Mouse (Mus musculus) adrenal gland, postnatal 14 days (tissue): ENCODE data around the gene Pappa2. TPM values are rescaled to one million over a fixed set of nuclear protein-coding genes. Genes with fewer than 3 reads are reported as not detected.

Experiments
- DNase-seq: peaks from one replicate; pipeline ENCODE4 v3.0.0; 2021; ENCODE audit warnings: mixed read lengths
- total RNA-seq: library from RNA; stranded (reverse); gene quantifications from 2 replicates; pipeline ENCODE4 v1.2.3, GENCODE M21; 2021

Gene Pappa2
- total RNA-seq, 1 experiment from 2014 or later, result 0.59 TPM

DNA sequence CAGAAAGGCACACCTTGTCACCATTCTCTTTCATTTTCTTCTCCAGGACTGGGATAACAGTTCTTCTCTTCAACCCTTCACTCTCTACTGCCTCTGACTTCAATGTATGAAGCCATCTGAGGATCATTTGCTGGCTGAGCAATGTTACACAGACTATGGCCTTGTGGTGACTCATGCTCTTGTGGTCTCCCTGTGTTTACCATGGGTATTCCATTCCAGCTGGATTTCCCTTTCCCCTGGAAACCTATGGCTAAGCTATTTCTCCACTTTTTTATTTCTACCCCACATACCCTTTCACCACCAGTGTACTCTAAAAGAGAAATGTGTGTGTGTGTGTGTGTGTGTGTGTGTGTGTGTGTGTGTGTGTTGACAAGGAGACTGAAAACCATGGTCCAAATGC is 83.0 kb downstream of the Pappa2 start:
- DNase-seq, result no peak

DNA sequence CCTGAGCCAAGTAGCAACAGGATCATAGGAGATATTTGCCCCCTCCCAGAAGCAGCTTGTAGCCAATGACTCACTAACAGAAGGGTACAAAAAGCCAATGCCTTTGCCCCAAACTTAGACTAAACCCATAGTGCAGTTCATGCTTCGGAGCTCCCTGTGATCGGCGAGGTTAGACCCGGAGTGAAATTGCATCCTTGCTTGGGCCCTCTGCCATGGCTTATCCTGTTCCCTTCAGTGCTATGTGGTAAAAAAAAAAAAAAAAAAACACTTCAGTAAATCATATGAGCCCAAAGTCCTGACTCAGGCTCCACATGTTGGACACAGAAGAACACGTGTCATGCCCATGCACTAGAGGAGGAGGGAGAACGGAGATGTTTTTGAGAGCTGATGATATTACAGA is 85.8 kb downstream of the Pappa2 start:
- DNase-seq, result no peak

GRCm38 (mm10) chr1:158875487-158875886 is 104.8 kb downstream of the Pappa2 start:
- DNase-seq, result no peak

DNA sequence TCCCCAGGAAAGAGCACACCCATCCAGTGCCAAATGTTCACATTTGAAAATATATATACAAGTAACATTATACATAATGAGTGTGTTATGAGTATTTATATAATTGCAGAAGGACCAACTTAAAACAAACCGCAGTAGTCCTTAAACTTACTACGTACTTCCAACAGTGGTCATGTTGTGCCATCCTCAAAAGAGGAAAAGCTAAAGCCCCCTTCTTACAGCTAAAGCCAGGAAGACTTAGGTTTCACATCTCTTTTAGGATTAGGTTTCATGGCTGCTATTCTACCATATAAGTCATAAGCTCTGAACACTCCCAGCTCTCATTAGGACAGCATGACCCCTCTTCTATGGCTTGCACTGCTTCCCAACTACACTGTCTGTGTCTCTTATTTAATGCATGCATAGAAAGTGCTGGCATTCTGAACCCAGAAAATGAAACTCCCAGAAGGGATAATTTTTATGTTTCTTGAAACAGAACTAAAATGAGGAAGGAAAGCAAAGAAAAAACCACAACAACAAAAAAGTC is 105.7 kb downstream of the Pappa2 start:
- no peak for DNase-seq

DNA sequence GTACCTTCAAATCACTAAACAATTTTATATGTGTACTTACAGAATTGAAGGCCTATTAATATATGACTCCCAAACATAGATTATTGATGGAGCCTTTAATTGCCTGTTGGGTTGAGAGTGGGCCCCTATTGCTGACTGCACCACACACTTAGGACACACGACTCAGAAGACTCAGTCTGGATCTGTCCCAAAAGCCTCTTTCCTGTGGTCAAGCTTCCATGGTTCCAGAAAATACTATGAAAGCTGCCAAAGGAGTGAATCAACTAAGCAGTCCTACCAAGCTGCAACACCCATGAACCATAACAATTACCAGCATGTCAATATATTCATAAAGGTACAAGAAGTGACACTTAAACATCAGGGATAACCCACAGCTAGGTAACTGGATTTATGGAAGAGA is 106.7 kb downstream of the Pappa2 start:
- no peak for DNase-seq

GRCm38 (mm10) chr1:158871401-158871800 is 108.9 kb downstream of the Pappa2 start:
- DNase-seq, result no peak

- DNase-seq, result no peak
These were observed 120.1 kb downstream of the Pappa2 start for GRCm38 (mm10) chr1:158860190-158860589.

GRCm38 (mm10) chr1:158853936-158854882 is 126.1 kb downstream of the Pappa2 start:
- DNase-seq, result no peak

DNA sequence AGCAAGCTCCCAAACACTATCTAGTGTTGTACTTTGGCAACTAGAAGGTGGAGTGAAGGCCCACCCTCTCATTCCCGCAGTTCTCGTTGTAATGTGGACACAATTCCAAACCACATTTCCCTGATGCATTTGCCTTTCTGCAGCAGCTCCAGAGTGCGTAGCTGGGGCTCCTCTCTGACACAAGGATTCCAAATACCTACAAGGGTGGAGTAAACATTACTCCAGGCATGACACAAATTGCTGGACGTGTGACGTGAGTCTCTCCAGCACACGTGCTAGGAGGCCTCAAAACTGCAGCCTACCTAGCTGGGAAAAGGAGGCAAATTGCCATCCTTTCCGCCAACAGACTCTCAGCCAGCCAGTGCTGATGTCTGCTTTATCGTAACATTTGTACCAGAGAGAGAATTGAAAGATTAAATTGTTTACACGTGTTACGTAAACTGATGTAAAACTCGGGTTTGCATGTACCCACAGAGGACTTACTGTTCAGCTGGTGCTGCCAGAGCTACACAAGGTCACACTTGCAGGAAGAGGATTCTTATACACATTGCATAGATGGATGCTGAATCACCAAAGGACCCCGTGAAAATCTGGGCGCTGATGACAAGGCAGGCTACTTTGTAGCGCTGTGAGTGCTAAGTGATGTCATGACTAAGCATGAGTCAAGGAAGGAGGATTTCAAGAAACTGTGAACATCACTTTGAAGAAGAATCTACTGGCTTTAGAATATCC is 127.3 kb downstream of the Pappa2 start:
- DNase-seq, result no peak

DNA sequence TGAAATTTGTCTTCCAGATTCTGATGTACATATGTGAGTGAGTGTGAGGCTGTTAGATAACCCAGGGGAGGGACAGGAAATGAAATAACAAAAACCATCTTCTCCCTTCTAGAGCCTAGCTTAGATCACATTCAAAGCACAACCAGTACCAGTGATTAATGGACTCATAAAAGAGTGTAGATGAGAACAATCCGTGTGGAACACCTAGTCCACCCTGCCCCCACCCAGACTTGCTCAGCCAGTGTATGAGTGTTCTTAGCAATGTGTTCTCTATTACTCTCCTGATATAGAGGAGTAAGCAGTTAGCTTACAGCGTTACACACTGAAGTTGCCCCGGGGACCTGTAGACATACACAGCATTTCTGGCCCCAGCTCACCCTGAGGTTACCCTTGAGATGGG is 129.8 kb downstream of the Pappa2 start:
- DNase-seq, result no peak

- DNase-seq, result peak; percentile 36
These were observed 135.7 kb downstream of the Pappa2 start for GRCm38 (mm10) chr1:158844604-158845003.

DNA sequence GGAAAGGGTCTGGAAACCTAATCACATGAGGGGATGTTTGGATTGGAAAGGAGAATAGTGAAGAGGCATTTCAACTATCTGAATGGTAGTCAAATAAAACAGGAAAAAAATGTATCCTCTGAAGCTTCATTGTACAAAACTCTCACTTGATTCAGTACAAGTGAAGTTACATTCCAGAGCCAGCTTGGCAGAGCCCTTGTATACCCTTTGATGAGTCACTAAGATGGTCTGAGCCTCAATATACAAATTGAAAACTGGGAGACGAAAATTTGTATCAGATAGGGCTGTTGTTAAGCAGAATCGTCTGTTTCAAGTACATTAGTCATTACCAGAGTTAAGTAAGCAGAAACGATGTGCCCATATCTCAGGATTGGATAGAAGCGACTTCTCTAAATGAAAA is 143.1 kb downstream of the Pappa2 start:
- DNase-seq, result no peak

- DNase-seq, result no peak
These were observed 150.1 kb downstream of the Pappa2 start for GRCm38 (mm10) chr1:158830152-158830551.

- DNase-seq, result no peak
These were observed 152.4 kb downstream of the Pappa2 start for GRCm38 (mm10) chr1:158827931-158828330.

DNA sequence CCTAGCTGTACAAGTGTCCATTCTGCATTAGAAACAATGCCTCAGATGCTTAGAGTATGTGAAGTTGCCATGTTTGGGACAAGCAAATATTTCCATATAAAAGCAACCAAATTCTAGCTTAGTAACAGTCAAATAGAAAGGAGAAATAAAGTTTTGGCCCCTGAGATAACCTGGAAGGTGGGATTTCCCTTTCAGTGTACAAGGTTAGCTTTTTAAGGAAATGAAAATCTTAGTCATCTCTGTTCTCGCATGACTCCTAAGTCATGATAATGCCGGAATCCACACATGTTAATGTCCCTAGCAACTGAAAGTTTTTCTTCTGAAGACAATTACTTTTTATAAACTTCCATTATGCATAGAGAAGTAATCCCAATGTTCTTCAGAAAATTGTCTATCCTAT is 160.6 kb downstream of the Pappa2 start:
- no peak for DNase-seq

- no peak for DNase-seq
These were observed 163.8 kb downstream of the Pappa2 start for GRCm38 (mm10) chr1:158816479-158816878.

- DNase-seq, result no peak
These were observed 168.4 kb downstream of the Pappa2 start for GRCm38 (mm10) chr1:158811887-158812286.

DNA sequence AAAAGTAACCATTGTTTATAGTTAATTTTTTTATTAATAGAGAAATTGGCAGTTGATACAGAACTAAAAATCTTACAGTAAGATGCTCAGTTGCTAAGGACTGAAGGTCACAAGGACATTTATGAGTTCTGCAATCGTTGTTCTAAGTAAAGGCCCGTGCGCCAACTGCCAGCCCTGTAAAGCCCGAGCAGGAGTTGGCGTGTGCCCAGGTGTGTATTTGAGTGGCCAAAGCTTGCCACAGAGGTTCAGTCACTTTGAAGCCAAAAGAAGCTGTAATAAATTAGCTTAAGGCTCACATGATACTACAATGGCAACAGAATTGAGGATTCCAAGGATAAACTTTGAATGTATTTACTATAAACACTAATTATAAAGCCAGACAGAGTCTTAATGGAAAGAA is 204.8 kb downstream of the Pappa2 start:
- peak; percentile 40 for DNase-seq

- no peak for DNase-seq
These were observed 207.2 kb downstream of the Pappa2 start for GRCm38 (mm10) chr1:158773102-158773501.

- no peak for DNase-seq
These were observed 209.5 kb downstream of the Pappa2 start for GRCm38 (mm10) chr1:158770756-158771155.

DNA sequence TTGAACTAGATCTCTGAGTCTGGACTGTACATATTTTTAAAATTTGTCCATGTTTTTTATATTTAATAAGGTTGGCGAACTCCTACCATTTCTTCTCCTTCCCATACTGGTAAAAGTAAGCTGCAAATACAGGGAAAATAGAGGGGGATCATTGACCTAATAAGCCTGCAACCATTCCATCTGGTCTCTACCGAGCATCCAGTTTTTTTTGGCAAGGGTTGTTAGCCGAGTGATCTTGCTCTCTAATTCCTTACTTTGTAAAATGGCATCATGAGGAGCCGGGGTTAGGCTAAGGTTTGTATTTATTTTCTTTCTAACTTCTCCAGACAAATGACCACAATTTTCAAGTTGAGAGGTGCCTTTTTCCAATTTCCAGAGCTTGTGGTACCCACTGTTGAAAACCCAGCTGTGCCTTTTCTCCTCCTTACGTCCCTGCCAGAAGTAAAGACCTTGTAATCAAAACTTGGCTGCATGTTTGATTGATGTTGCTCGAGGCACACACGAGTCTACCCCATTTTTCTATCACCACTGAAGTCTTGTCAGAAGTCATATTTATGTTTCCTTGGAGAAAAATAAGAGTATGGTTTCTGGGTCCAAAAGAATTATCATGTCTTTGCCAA is 210.1 kb downstream of the Pappa2 start:
- no peak for DNase-seq

GRCm38 (mm10) chr1:158765842-158766241 is 214.4 kb downstream of the Pappa2 start:
- no peak for DNase-seq

- DNase-seq, result no peak
These were observed 215.6 kb downstream of the Pappa2 start for GRCm38 (mm10) chr1:158764727-158765126.
